Mouse (Mus musculus) layer of hippocampus, adult 2 months (tissue): ENCODE measurements around the gene Spryd7. TPM values are rescaled to one million over a fixed set of nuclear protein-coding genes. Genes with fewer than 3 reads are reported as not detected.

Source experiments
- DNase-seq, 2 experiments: peaks; one replicate each; pipeline ENCODE4 v3.0.0; 2022; ENCODE audit warnings: low spot score in 2 of 2
- H3K27ac ChIP-seq: fragments of 200-600 bp; 2 replicates; pipeline ENCODE4 v1.8.1; 2022
- H3K4me3 ChIP-seq: fragments of 200-600 bp; 2 replicates; pipeline ENCODE4 v1.8.1; 2022; ENCODE audit warnings: mild to moderate bottlenecking
- CTCF ChIP-seq: fragments of 200-600 bp; conservative IDR thresholded peaks from 2 replicates; pipeline ENCODE4 v1.8.1; 2022; ENCODE audit warnings: antibody characterized with exemption, mild to moderate bottlenecking, moderate library complexity
- total RNA-seq, 2 experiments: library from RNA; stranded (reverse); gene quantifications; 2 replicates each; pipeline ENCODE4 v1.2.3; 2021

Spryd7 gene
- total RNA-seq, 2 experiments from 2014 or later, result 46.1 to 46.8 TPM

DNA sequence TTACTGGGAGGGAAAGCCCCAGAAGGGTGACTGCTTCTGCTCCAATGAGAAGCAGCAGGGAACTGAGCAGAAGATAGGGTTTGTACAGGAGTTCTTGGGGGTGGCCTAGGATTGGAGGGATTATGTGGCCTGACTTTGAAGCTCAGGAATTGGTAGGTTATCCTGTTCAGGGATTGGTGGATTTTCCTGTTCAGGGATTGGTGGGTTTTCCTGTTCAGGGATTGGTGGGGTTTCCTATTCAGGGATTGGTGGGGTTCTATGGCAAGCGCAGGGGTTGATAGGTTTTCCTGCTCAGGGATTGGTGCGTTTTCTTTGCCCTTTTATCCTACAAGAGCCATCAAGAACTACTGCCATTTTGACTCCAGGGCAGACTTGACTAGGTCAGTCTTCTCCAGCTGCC, 30.7 kb downstream of the Spryd7 start:
- no peak overlapping the region for H3K4me3 ChIP-seq
- no peak overlapping the region for H3K27ac ChIP-seq
- no peak for TF ChIP-seq CTCF
- DNase-seq, result no peak

DNA sequence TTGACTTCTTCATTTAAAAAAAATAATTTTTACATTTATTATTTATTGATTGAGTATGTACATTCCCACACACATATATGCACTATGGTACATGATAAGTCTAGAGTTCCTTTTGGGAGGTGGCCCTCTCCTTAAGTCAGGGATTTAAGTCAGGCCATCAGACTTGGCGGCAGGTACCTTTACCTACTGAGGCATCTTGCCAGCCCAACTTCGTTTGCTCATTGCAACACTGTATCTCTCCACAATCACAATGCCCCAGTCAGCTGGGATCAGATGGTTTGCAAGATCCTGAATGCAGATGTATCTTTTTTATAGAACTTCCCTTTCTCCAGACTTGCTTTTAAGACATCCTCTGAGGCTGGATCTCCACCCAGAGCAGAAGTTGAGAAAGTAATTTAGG, 32.9 kb downstream of the Spryd7 start:
- H3K27ac ChIP-seq, result no peak overlapping the region
- DNase-seq, result no peak
- TF ChIP-seq CTCF, result no peak
- no peak overlapping the region for H3K4me3 ChIP-seq

DNA sequence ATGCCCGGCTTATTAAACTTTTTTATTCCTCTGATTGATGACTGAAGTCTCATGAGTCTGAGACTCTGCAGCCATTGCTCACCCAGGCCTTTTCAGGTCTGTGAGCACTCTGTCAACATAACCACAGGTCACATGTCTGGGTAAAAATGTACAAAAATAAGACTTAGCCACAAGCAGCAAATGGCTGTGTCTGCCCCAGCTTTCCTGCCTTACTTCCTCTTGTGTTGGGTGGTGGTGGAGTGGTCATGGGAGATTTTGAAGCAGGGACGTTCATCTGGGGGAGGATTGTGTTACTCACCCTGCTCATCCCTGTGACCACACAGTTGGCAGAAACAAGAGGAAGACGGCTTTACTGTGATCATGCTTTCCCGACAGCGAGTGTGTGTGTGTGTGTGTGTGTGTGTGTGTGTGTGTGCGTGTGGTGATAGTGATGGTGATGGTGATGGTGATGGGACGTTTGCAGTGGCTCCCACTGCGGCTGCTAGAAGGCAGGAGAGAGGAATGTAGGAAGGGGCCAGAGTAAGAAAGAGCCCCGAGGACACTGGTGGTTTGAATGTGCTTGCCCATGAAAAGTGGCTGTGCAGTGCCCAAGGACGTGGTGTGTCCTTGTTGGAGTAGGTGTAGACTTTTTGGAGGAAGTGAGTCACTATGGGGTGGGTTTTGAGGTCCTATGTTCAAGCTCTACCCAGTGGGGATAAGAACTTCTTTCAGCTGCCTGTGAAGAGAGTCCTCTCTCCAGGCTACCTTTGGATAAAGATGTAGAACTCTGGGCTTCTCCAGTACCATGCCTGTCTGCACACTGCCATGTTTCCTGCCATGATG, 37.8 kb downstream of the Spryd7 start:
- no peak for TF ChIP-seq CTCF
- H3K27ac ChIP-seq, result no peak overlapping the region
- H3K4me3 ChIP-seq, result no peak overlapping the region
- DNase-seq, result no peak

DNA sequence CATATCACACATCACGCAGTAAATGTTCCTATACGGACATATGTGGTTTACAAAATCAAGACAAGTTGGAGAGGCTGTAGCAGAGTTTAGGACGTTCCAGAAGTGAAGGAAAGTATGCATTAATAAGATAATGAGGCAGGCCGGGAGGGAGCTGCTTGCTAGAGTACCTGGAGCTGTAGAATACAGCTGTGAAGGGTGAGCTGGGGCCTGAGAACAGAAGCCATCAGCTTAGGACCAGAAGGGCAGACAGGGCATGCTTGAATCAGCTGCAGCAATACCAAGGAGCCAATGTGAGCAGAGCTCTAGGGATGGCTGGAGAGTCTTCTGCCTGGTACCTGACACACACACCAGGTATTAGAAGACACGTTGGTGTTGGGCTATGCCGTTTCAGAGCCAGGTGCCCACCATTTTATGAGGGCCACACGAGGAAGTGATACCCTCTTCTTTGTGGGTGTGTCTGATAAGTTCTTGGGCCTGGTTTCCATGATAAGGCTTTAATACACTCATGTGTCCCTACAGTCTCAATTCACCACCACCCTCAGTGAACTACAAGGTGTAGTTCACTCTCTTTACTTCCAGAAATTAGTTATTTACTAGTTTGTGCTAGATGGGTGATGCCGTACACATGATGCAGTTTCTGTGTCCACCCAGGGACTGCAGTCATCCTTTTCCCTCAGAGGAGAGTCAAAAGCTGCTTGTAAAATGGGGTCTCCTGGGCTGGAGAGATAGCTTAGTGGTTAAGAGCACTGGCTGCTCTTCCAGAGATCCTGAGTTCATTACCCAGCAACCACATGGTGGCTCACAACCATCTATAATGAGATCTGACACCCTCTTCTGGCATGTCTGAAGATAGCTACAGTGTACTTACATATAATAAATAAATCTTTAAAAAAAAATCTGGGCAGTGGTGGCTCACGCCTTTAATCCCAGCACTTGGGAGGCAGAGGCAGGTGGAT, 39.9 kb downstream of the Spryd7 start:
- TF ChIP-seq CTCF, result no peak
- no peak for DNase-seq
- H3K4me3 ChIP-seq, result no peak overlapping the region
- no peak overlapping the region for H3K27ac ChIP-seq

DNA sequence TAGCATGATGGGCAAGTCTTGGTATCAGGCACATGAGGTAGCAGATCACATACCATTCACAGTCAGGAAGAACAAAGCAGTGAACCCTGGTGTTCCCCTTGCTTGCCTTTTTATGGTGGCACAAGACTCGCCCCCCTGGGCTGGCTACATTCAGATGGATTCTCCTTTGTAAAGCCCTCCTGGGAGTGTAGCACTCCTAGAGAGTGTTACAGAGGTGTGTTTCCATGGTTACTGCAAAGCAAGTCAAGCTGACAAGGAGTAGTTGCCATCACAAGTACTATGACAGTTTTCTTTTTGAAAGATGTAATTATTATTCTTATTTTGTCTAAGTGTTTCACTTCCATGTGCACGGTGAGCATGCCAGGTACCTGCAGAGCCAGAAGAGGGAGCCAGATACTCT, 45.2 kb downstream of the Spryd7 start:
- H3K27ac ChIP-seq, result no peak overlapping the region
- no peak for DNase-seq
- H3K4me3 ChIP-seq, result no peak overlapping the region
- no peak for TF ChIP-seq CTCF

DNA sequence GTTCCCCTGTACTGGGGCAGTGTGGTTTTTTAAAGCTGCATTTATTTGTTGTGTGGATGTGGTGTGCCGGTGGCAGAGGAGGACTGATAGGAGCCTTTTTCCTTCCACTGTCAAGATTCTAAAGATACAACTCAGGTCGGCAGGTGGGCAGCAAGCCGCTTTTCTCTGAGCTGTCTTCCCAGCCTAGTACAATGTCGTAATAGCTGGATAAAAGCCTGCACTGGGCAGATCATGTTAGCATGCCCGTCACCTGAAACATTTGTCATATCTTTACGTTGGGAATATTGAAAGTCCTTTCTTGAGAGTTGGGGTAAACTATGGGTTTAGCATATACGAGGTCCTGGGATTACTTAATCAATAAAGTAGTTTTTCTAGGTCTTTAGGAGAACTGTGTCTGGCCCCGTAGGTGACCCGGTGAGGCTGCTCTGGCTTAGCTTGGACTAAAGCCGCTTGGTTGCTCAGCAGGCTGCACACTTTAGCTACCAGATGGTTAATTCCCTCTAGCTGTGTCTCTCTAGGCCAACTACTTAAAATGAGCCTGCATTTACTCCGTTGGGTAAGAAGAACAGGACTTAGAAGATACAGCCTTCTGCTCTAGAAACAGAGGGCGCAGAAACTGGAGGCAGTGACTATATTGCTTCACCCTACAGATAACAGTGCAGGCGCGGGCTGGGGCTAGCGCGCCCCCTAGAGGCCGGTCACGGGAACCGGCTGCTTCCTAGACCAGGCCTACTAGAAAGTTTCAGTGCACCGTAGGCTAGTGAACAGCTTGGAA, 58.8 kb downstream of the Spryd7 start:
- DNase-seq, result peak; percentile 63 to 77
- peak; percentile 87 for TF ChIP-seq CTCF
- Histone ChIP-seq H3K27ac (no peak overlapping the region), H3K4me3 (no peak overlapping the region)

DNA sequence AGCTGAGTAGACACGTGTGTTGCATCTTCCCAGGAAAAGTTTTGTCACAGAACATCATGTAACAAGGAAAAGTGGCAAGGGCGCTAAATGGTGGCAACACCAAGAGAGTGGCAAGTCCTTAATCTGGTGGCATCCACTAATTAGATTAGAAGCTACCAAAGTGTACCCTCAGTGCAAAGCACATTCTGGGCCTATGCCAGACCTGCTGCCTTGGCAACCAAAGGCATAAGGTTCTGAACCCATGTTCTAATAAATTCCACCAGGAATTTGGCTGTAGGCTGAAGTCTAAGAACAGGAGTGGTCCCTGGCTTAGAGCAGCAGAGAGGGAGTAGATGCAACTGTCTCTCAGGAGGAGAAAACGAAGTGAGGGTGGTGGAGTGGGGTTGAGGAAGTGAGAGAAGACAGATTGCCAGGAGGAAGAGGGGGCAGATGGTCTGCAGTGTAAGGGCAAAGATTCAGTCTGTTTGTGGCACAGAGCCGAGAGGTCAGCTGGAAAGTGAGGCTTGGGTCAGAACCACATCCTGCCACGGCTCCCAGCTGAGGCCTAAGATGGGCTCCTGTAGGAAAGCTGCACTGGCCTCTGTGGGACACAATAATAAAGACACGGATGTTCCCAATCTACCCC, 63.1 kb downstream of the Spryd7 start:
- DNase-seq, result peak in 1 of 2 experiments; percentile 10
- Histone ChIP-seq H3K27ac (0 out of 2 replicates have a peak overlapping the region, but pooled peaks have one; percentile 28), H3K4me3 (no peak overlapping the region)
- TF ChIP-seq CTCF, result no peak

Other genes with a start within 250 kb of the Spryd7 start
- gene Arl11, start 247.1 kb downstream of the Spryd7 start, total RNA-seq, result under 1 TPM; 0.32 to 0.41 TPM
- 1 to 10 TPM; 6.3 to 7.2 TPM for gene Ebpl, start 196.4 kb downstream of the Spryd7 start, total RNA-seq
- gene Kpna3, start 117.0 kb downstream of the Spryd7 start, total RNA-seq, result 10 to 100 TPM; 66.9 to 70.2 TPM
- gene Trim13, start 41.4 kb upstream of the Spryd7 start, total RNA-seq, result 10 to 100 TPM; 11.4 to 12.4 TPM
- gene Kcnrg, start 50.6 kb upstream of the Spryd7 start, total RNA-seq, result 1 to 10 TPM; 1.0 to 1.1 TPM